Mouse (Mus musculus) MEL-GATA-1-ER (cell line): ENCODE results near the gene March1.

Experiments used
- DNase-seq: peaks from one replicate; pipeline ENCODE4 v3.0.0-alpha.2; 2012; ENCODE audit warnings: low read depth; ENCODE audit errors: extremely low read depth

Gene March1

DNA sequence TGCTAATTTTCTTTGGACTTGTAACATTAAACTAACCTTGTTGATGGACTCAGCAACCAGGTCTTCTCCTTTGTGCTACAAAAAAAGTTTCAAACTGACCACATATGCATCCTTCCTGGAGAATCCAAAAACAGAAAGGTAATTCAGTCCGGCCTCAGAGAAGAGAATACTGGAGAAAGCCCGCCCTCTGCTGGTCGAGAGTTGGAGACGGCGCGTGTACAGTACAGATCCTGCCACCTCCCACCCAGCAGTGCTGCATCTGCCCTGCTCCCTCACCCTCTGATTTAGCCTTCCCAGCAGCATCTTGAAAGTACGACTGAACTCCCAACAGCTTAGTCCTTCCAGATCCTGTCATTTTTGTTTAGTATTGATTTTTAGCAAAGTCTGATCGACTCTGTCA, 878.0 kb downstream of the March1 start:
- no peak for DNase-seq

DNA sequence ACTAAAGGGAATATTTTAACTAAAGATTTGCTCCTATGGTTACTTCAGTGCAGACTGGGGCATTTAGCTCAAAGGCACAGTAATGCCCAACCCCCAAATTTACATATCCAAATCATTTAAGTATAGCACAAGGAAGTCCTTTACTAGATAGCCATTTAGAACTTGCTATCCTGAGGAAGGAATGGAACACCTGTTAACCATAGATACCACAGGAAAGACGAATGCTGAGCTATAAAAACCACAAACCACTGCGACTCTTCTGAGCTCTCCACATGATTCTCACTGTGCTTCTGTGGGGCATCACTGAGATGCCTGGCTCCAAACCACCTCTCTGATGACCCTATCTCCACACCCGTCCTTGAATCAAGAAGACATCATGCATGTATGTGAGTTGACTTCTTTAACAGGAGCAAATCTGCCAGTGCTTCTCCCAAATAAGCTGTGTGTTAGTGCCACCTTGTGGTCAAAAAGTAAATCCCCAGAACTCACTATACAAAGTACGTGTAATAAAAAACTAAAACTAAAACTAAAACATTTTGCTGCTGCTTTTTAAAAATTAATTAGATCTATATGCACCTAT, 879.4 kb downstream of the March1 start:
- DNase-seq: peak; percentile 63

DNA sequence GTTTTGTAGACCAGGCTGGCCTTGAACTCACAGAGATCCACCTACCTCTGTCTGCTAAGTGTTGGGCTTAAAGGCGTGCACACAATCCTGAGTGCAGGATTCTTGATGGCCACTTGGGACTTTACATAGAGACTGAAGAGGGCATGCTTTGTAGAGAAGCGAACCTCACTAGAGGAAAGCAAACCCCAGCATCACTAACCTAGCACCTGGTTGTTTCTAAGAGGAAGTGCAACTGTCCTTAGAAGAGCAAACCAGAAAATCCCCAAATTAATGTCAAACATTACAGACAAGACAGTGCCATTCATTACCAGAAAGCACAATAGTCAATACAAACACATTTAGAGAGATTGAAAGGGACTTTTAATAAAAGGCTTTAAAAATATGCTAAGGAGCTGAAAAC, 885.7 kb downstream of the March1 start:
- DNase-seq: no peak

DNA sequence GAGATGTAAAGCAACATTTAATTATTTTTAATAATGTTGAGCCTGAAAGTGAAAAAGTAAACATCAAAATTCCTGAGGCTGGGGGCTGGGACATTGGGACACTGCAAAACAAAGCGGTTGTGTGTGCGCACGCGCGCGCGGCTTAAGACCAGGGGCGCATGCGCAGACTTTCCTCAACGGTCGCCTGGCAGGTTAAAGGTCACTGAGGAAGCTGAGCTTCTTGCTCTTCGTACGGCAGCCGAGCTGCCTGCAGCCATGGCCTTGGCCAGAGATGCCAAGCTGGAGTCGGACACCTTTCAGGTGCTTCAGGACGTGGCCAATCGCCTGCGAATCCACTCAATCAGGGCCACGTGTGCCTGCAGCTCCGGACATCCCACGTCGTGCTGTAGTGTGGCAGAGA, 893.8 kb downstream of the March1 start, which contains the start of gene Tktl2:
Gene Tktl2, plus strand, starts transcription at position 220 of the 400 bp plus-strand sequence.
- DNase-seq: no peak

DNA sequence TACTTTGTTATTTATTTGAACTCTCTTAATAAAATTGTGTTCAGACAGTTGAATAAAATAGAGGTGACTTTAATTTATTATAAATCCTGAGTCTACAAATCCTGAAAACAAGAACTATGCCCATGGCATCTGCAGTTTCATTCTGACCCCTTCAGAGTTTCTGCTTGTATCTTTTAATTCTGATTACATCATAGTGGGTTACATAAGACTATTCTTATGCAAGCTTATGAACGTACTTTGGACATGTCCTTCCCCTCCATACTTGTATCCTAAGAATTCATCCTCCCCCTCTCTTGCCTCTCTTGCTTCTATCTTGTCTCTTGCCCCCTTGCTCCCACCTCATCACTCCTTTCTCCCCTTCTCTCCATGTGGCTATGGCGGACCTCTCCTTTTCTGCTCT, 901.4 kb downstream of the March1 start:
- DNase-seq: no peak

DNA sequence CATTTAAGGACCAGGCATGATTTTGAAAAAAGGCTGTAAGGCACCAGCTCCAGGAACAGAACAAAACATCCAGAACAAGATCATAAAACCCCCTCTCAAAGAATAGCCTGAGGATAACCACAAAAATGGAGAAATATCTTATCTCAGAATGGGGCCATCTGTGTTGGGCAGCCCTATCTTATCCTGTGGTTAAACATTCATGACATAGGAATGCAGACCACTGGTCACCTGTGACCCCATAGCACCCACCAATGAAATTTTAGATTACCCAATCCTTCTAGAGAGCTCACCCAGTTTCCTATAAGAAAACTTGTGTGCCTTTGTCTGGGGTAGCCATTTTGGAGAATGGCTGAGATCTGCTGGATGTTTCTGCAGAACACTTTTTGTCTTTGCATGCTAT, 902.9 kb downstream of the March1 start:
- DNase-seq: peak; percentile 2
